Mouse (Mus musculus) kidney, postnatal 0 days (tissue): ENCODE data around the gene Tceanc2. TPM values are rescaled to one million over a fixed set of nuclear protein-coding genes. Genes with fewer than 3 reads are reported as not detected.
A peak's percentile ranks its signal among the peaks of the same experiment; 100 is the strongest.
"Not testable (repeated sequence)": the region's sequence is repeated elsewhere in the genome, so short reads cannot be mapped to it uniquely, and the experiment has no call there.

Source experiments
- ATAC-seq: fragments of 200-750 bp; cut with Nextera tagmentation; replicated peaks from 2 replicates; pipeline ENCODE4 v1.8.0; 2017; ENCODE audit warnings: low read depth, moderate number of reproducible peaks, moderate TSS enrichment, moderate library complexity; ENCODE audit not compliant: low FRiP score
- DNase-seq: peaks from one replicate; pipeline ENCODE4 v3.0.0-alpha.2; 2016; ENCODE audit warnings: low spot score
- H3K27ac ChIP-seq: fragments of 300-500 bp; sonication (generic); 2 replicates; pipeline ENCODE4 v1.5.1; 2014; ENCODE audit warnings: mild to moderate bottlenecking
- H3K27me3 ChIP-seq: fragments of 300-500 bp; sonication (generic); 2 replicates; pipeline ENCODE4 v1.6.1; 2014; ENCODE audit warnings: low read length, mixed read lengths; ENCODE audit not compliant: insufficient read depth
- H3K36me3 ChIP-seq: fragments of 300-500 bp; sonication (generic); 2 replicates; pipeline ENCODE4 v1.6.1; 2014; ENCODE audit warnings: low read length, mixed read lengths; ENCODE audit not compliant: insufficient read depth
- H3K4me1 ChIP-seq: fragments of 300-500 bp; sonication (generic); replicated peaks from 2 replicates; pipeline ENCODE4 v1.6.1; 2014; ENCODE audit warnings: antibody characterized with exemption, low read length, mixed read lengths; ENCODE audit not compliant: insufficient read depth
- H3K4me2 ChIP-seq: fragments of 300-500 bp; sonication (generic); 2 replicates; pipeline ENCODE4 v1.6.1; 2014; ENCODE audit warnings: mild to moderate bottlenecking, low read length, moderate library complexity, mixed read lengths
- H3K4me3 ChIP-seq: fragments of 300-500 bp; sonication (generic); replicated peaks from 2 replicates; pipeline ENCODE4 v1.5.1; 2014; ENCODE audit warnings: low read depth, low read length
- H3K9ac ChIP-seq: fragments of 300-500 bp; sonication (generic); 2 replicates; pipeline ENCODE4 v1.6.1; 2014; ENCODE audit warnings: low read depth, low read length
- H3K9me3 ChIP-seq: fragments of 300-500 bp; sonication (generic); replicated peaks from 2 replicates; pipeline ENCODE4 v1.6.1; 2016; ENCODE audit warnings: low read length, inconsistent platforms, mixed read lengths
- CTCF ChIP-seq: IDR thresholded peaks from 2 replicates; pipeline ENCODE4 v1.5.1; 2016; ENCODE audit warnings: antibody characterized with exemption, low read depth, mild to moderate bottlenecking, moderate library complexity
- WGBS: fragments of 180-500 bp; shearing (Covaris S2); extraction: QIAGEN DNeasy Blood & Tissue Kit; methylation state at CpG from one replicate; pipeline ENCODE4 v1.1.7; 2014; 5-methylcytosine and 5-hydroxymethylcytosine counted together
- polyA plus RNA-seq: library from polyadenylated mRNA; unstranded; fragments of >200 nt; fragmentation: Nextera tagmentation; extraction: Ambion mirVana; gene quantifications from 2 replicates; pipeline ENCODE4 v1.2.1, GENCODE M21; 2015

Tceanc2 gene
- polyA plus RNA-seq, 1 experiment from 2014 or later: 37.4 TPM

DNA sequence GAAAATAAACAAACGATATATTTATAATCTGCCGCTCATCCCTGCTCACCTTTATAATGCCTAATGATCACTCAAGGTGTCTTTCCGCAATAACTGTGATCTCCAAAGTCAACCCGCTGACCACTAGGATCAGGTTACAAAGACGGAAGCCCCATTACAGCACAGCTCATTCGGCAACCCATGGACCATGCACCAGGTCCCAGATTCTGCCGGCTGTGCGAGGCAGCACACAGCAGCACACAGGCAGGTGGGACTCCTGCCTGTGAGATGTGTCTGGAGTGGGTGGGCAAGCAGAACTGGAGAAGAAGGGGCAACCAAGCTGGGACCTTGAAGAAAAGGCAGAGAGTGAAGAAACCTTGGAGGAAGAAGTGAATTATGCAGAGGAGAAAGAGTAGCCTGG, 64.6 kb downstream of the Tceanc2 start:
- Histone ChIP-seq H3K9me3 (no peaks in the 10 kb centered on the region), H3K27me3 (no peaks in the 10 kb centered on the region), H3K4me2 (no peak overlapping the region), H3K36me3 (no peaks in the 10 kb centered on the region), H3K4me3 (no peak overlapping the region), H3K27ac (no peak overlapping the region), H3K9ac (no peak overlapping the region), H3K4me1 (no peaks in the 10 kb centered on the region)
- peak; percentile 57; the same call in 1 of the 2 replicates for ATAC-seq
- no peak for TF ChIP-seq CTCF
- WGBS: 12% methylated on average over 8 of the region's 8 CpGs
- DNase-seq: peak; percentile 45

DNA sequence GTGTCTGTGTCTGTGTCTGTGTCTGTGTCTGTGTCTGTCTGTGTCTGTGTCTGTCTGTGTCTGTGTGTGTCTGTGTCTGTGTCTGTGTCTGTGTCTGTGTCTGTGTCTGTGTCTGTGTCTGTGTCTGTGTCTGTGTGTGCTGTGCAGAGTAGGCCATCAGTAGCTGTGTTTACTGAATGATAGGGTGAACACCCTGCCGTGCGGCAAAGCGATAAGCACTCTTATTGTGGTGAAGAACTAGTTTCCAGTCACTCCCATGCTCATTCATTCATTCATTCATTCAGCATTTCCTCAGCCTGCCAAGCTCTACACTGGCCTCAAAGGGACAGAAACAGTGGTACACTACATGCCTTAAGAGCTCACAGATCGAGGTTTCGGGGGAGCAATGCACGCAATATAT, 69.7 kb downstream of the Tceanc2 start:
- H3K9me3 ChIP-seq, H3K4me3 ChIP-seq, H3K4me1 ChIP-seq, H3K4me2 ChIP-seq, H3K27ac ChIP-seq, H3K36me3 ChIP-seq, ATAC-seq, H3K9ac ChIP-seq, DNase-seq, H3K27me3 ChIP-seq: not testable (repeated sequence)
- 89% methylated on average over 6 of the region's 6 CpGs for WGBS

DNA sequence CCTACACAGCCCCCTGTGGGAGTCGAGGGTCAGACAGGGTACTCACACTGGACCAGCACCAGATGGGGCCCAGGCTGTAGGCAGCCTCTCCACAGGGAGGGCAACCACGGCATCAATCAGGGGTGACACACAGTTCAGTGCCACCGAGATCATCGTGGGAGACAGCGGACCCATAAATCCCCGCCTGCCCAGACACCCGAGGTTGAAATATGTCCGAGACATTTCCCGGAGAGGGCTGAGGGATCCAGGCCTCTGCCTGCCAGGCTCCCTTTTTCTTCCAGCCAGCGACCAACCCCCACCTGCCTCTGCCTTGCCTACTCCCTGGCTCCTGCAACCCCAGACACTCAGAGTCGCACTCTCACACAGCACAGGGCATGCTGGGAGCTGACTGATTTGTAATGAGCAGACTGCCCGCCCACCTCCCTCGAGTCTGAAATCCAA, 70.6 kb downstream of the Tceanc2 start:
- peak; percentile 79 for DNase-seq
- Histone ChIP-seq H3K9ac (peak overlapping the region; percentile 40; the same call in 1 of the 2 replicates), H3K4me2 (peak overlapping the region; percentile 30; the same call in 1 of the 2 replicates)

DNA sequence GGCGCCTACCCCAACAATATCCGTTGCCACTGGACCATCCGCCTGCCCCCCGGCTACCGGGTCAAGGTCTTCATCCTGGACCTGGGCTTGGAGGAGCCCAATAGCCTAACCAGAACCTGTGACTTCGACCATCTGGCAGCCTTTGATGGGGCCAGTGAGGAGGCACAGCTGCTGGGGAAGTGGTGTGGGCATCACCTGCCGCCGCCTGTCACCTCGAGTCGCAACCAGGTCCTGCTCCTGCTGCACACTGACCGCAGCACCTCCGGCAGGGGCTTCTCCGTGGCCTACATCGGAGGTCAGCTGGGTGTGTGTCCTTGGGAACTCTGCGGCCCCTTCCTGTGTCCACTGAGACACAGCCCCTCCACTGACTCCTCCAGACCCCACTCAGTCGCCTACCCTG, 72.1 kb downstream of the Tceanc2 start:
- H3K9me3 ChIP-seq: no peaks in the 10 kb centered on the region
- H3K9ac ChIP-seq: no peak overlapping the region
- peaks cover 8% of the 10 kb centered on the region; the same call in 1 of the 2 replicates for H3K4me1 ChIP-seq
- H3K4me2 ChIP-seq: no peak overlapping the region
- ATAC-seq (no peak), DNase-seq (no peak)
- H3K4me3 ChIP-seq: no peak overlapping the region
- no peak overlapping the region for H3K27ac ChIP-seq
- WGBS: 80% methylated on average over 16 of the region's 16 CpGs
- no peaks in the 10 kb centered on the region for H3K36me3 ChIP-seq
- no peaks in the 10 kb centered on the region for H3K27me3 ChIP-seq
- TF ChIP-seq CTCF: no peak

More for the DNA sequence above, 70.6 kb downstream of the Tceanc2 start:
- Histone ChIP-seq H3K36me3 (no peaks in the 10 kb centered on the region), H3K4me1 (peaks cover 8% of the 10 kb centered on the region; the same call in 1 of the 2 replicates), H3K9me3 (no peaks in the 10 kb centered on the region), H3K4me3 (no peak overlapping the region), H3K27me3 (no peaks in the 10 kb centered on the region), H3K27ac (no peak overlapping the region)
- WGBS: 13% methylated on average over 13 of the region's 13 CpGs
- peak; percentile 77 for ATAC-seq
- TF ChIP-seq CTCF: no peak

DNA sequence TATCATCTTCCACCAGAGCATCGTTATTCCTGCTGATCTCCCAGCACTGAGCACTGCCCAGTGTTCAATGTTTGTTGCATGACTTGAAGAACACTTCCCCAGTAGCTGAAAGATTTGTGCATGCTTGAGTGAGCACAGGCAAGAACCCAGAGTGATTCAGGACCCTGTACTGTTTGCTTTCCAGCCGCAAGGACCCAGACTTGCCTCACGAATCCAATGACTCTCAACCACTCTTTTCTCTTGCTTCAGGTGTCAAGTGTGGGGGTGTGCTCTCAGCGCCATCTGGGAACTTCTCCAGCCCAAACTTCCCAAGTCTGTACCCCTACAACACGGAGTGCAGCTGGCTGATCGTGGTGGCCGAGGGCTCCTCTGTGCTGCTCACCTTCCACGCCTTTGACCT, 76.7 kb downstream of the Tceanc2 start:
- 61% methylated on average over 8 of the region's 8 CpGs for WGBS
- no peak for DNase-seq
- Histone ChIP-seq H3K9me3 (no peaks in the 10 kb centered on the region), H3K9ac (no peak overlapping the region), H3K4me3 (no peak overlapping the region), H3K4me1 (no peaks in the 10 kb centered on the region), H3K36me3 (no peaks in the 10 kb centered on the region), H3K4me2 (no peak overlapping the region), H3K27ac (no peak overlapping the region), H3K27me3 (no peaks in the 10 kb centered on the region)
- no peak for ATAC-seq
- no peak for TF ChIP-seq CTCF

DNA sequence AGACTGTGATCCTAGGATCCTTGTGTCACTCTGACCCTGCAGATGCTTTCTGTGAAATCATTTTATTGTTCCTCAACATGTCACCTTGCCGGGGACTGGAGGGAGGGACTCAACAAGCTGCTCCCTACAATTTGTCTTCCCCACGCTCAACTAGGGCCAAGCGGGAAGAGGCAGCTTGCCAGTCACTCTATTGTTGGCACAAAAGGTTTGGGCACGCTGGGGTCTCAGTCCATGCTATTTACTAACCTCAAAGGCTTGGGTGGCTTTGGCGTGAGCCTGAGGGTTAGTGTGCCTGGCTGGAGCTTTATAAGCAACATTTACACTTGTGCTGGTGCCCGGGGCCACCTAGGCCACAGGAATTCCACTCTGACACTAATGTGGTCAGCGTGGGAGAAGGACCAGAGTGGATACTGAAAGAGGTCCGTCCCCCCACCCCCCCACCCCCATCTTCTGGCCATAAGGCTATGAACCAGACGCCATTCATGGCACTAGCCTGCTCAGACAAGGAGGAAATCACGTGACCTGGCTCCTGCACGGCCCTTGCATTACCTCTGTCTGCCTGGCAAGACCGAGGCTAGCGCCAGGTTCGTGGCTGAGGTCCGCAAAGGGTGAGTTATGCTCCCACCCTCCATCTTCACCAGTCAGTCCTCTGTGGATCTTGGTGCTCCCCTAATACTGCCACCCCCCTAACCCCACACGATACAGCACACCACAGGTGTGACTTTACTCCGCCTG, 80.0 kb downstream of the Tceanc2 start:
- no peak overlapping the region for H3K27ac ChIP-seq
- H3K9me3 ChIP-seq: no peaks in the 10 kb centered on the region
- TF ChIP-seq CTCF: no peak
- WGBS: 65% methylated on average over 17 of the region's 17 CpGs
- no peak overlapping the region for H3K4me2 ChIP-seq
- H3K4me3 ChIP-seq: no peak overlapping the region
- H3K27me3 ChIP-seq: no peaks in the 10 kb centered on the region
- DNase-seq (no peak), ATAC-seq (no peak)
- H3K9ac ChIP-seq: no peak overlapping the region
- no peaks in the 10 kb centered on the region for H3K4me1 ChIP-seq
- H3K36me3 ChIP-seq: no peaks in the 10 kb centered on the region
